Mouse (Mus musculus): ENCODE measurements around the gene Nomo1. TPM values are rescaled to one million over a fixed set of nuclear protein-coding genes. Genes with fewer than 3 reads are reported as not detected.

The Nomo1 gene
- total RNA-seq, 2 experiments from 2014 or later, result 109 to 115 TPM

DNA sequence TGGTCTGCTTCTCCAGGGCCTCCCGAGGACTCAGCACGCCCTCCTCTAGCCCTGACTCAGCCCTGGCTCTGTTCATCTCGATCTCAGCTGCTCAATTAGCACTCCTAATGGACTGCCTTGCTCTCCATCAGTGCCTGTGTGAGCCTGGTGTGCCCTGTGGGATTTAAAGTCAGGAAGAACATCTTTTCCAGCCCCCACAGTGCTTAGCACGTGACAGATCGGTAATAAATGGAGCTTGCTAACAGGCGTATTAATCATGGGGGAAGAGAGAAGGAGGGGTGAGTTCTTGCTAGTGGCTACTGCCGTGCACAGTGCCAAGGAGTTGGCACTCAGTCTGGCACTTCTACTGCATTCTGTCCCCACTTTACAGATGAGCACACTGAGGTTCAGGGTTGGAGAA lies 94.7 kb downstream of the Nomo1 start:
- DNase-seq (ENCODE audit: extremely low spot score in 1 of 2, low spot score in 2 of 2), result no peak

GRCm38 (mm10) chr7:46129463-46130179 lies 96.1 kb downstream of the Nomo1 start:
- DNase-seq (ENCODE audit: extremely low spot score in 1 of 2, low spot score in 2 of 2), result no peak

More for the DNA sequence above, 94.7 kb downstream of the Nomo1 start:
- intact Hi-C loops (cut with DNase I), result no loop called here

GRCm38 (mm10) chr7:46130723-46131122 lies 97.2 kb downstream of the Nomo1 start:
- no peak for DNase-seq (ENCODE audit: extremely low spot score in 1 of 2, low spot score in 2 of 2)
- intact Hi-C loops (cut with DNase I), result no loop called here

More at GRCm38 (mm10) chr7:46129463-46130179, 96.1 kb downstream of the Nomo1 start:
- intact Hi-C loops (cut with DNase I), result no loop called here

GRCm38 (mm10) chr7:46131266-46131665 lies 97.8 kb downstream of the Nomo1 start:
- intact Hi-C loops (cut with DNase I), result no loop called here
- DNase-seq (ENCODE audit: extremely low spot score in 1 of 2, low spot score in 2 of 2), result no peak

GRCm38 (mm10) chr7:46131806-46132205 lies 98.3 kb downstream of the Nomo1 start:
- intact Hi-C loops (cut with DNase I), result no loop called here
- DNase-seq (ENCODE audit: extremely low spot score in 1 of 2, low spot score in 2 of 2), result no peak

- DNase-seq (ENCODE audit: extremely low spot score in 1 of 2, low spot score in 2 of 2), result no peak
- intact Hi-C loops (cut with DNase I), result no loop called here
Observed at GRCm38 (mm10) chr7:46132229-46132628, 98.7 kb downstream of the Nomo1 start.

Other genes starting within 250 kb of the Nomo1 start
- 100 to 1,000 TPM; 268 to 281 TPM for gene Lmtk3, start 250.0 kb upstream of the Nomo1 start, total RNA-seq (2021)
- 10 to 100 TPM in 1 of 2 experiments, 1 to 10 TPM in 1; 9.7 to 11.5 TPM for gene Sult2b1, start 249.0 kb upstream of the Nomo1 start, total RNA-seq (2021)
- gene Cyth2, start 219.1 kb upstream of the Nomo1 start, total RNA-seq (2021), result 100 to 1,000 TPM; 229 to 242 TPM
- gene Kcnj14, start 208.9 kb upstream of the Nomo1 start, total RNA-seq (2021), result 1 to 10 TPM; 1.6 to 1.8 TPM
- gene Grwd1, start 202.8 kb upstream of the Nomo1 start, total RNA-seq (2021), result 10 to 100 TPM; 27.5 to 29.2 TPM
- 100 to 1,000 TPM; 101 to 103 TPM for gene Kdelr1, start 160.9 kb upstream of the Nomo1 start, total RNA-seq (2021)
- 10 to 100 TPM; 35.6 to 36.4 TPM for gene Grin2d, start 155.3 kb upstream of the Nomo1 start, total RNA-seq (2021)
- not detected for gene Syngr4, start 137.0 kb upstream of the Nomo1 start, total RNA-seq (2021)
- 10 to 100 TPM; 17.9 to 22.8 TPM for gene Tmem143, start 136.8 kb upstream of the Nomo1 start, total RNA-seq (2021)
- gene Emp3, start 112.3 kb upstream of the Nomo1 start, total RNA-seq (2021), result 1 to 10 TPM; 4.6 to 6.7 TPM
- gene Ccdc114, start 109.6 kb upstream of the Nomo1 start, total RNA-seq (2021), result 1 to 10 TPM; 1.4 to 1.5 TPM
- 1 to 10 TPM; 3.9 to 4.4 TPM for gene Abcc6, start 3.4 kb upstream of the Nomo1 start, total RNA-seq (2021)
- gene Kcnj11, start 67.1 kb downstream of the Nomo1 start, total RNA-seq (2021), result 10 to 100 TPM; 19.4 to 19.5 TPM
- 10 to 100 TPM; 28.8 to 31.1 TPM for gene Abcc8, start 146.3 kb downstream of the Nomo1 start, total RNA-seq (2021)
- under 1 TPM in 1 of 2 experiments, not detected in 1; 0.16 TPM for gene Ush1c, start 204.8 kb downstream of the Nomo1 start, total RNA-seq (2021)
- gene Otog, start 207.3 kb downstream of the Nomo1 start, total RNA-seq (2021), result under 1 TPM; 0.26 to 0.34 TPM